Mouse (Mus musculus) stomach, embryonic 16.5 days (tissue): ENCODE data around the gene Luc7l3. TPM values are rescaled to one million over a fixed set of nuclear protein-coding genes. Genes with fewer than 3 reads are reported as not detected.

Experiments used
- ATAC-seq: fragments of 200-750 bp; cut with Nextera tagmentation; 2 replicates; pipeline ENCODE4 v1.8.0; 2017; ENCODE audit warnings: moderate number of reproducible peaks, moderate TSS enrichment; ENCODE audit not compliant: insufficient read depth, low FRiP score
- H3K27ac ChIP-seq: fragments of 300-500 bp; sonication (generic); 2 replicates; pipeline ENCODE4 v1.5.1; 2014; ENCODE audit warnings: low read length
- H3K27me3 ChIP-seq: fragments of 300-500 bp; sonication (generic); 2 replicates; pipeline ENCODE4 v1.6.1; 2014; ENCODE audit warnings: low read length, control low read depth, mixed read lengths; ENCODE audit not compliant: control insufficient read depth, insufficient read depth
- H3K36me3 ChIP-seq: fragments of 300-500 bp; sonication (generic); 2 replicates; pipeline ENCODE4 v1.6.1; 2014; ENCODE audit warnings: low read length; ENCODE audit not compliant: control insufficient read depth, insufficient read depth
- H3K4me1 ChIP-seq: fragments of 300-500 bp; sonication (generic); 2 replicates; pipeline ENCODE4 v1.6.1; 2014; ENCODE audit warnings: low read length, control low read depth, mixed read lengths; ENCODE audit not compliant: control insufficient read depth, insufficient read depth
- H3K4me2 ChIP-seq: fragments of 300-500 bp; sonication (generic); 2 replicates; pipeline ENCODE4 v1.6.1; 2014; ENCODE audit warnings: low read depth, low read length, mixed read lengths
- H3K4me3 ChIP-seq: fragments of 300-500 bp; sonication (generic); replicated peaks from 2 replicates; pipeline ENCODE4 v1.5.1; 2014; ENCODE audit warnings: mild to moderate bottlenecking, low read length
- H3K9ac ChIP-seq: fragments of 300-500 bp; sonication (generic); 2 replicates; pipeline ENCODE4 v1.6.1; 2014; ENCODE audit warnings: low read length
- H3K9me3 ChIP-seq: fragments of 300-500 bp; sonication (generic); replicated peaks from 2 replicates; pipeline ENCODE4 v1.6.1; 2016; ENCODE audit warnings: low read length, control low read depth; ENCODE audit not compliant: control insufficient read depth
- WGBS: fragments of 180-500 bp; shearing (Covaris S2); extraction: QIAGEN DNeasy Blood & Tissue Kit; methylation state at CpG from one replicate; pipeline ENCODE4 v1.1.7; 2014; 5-methylcytosine and 5-hydroxymethylcytosine counted together
- polyA plus RNA-seq: library from polyadenylated mRNA; unstranded; fragments of >200 nt; fragmentation: Nextera tagmentation; extraction: Ambion mirVana; gene quantifications from 2 replicates; pipeline ENCODE4 v1.2.1, GENCODE M21; 2015

Gene Luc7l3
- polyA plus RNA-seq, result 96.7 and 112 TPM in 2 replicates

GRCm38 (mm10) chr11:94321931-94322400 is at the start of gene Luc7l3:
Gene Luc7l3 (minus strand): TSS chr11:94321988.
- no peaks in the 10 kb centered on the region for H3K27me3 ChIP-seq
- peak within 1 kb of the TSS; percentile 98 for H3K27ac ChIP-seq
- peak; percentile 97 for ATAC-seq
- peak within 1 kb of the TSS; percentile 100 for H3K9ac ChIP-seq
- H3K9me3 ChIP-seq, result no peaks in the 10 kb centered on the region
- H3K4me1 ChIP-seq, result peaks cover 33% of the 10 kb centered on the region
- no peaks in the 10 kb centered on the region for H3K36me3 ChIP-seq
- under 1% methylated on average over 36 of the region's 36 CpGs for WGBS
- peak within 1 kb of the TSS; percentile 97 for H3K4me3 ChIP-seq
- peak within 1 kb of the TSS; percentile 82 for H3K4me2 ChIP-seq

GRCm38 (mm10) chr11:94370809-94371208 is 49.0 kb upstream of the Luc7l3 start:
- H3K36me3 ChIP-seq, result no peaks in the 10 kb centered on the region; the same call in 1 of the 2 replicates
- WGBS, result 12% methylated on average over 5 of the region's 5 CpGs
- no peak overlapping the region for H3K9ac ChIP-seq
- H3K27me3 ChIP-seq, result no peaks in the 10 kb centered on the region
- peaks cover 11% of the 10 kb centered on the region for H3K4me1 ChIP-seq
- H3K4me2 ChIP-seq, result no peak overlapping the region
- H3K27ac ChIP-seq, result peak overlapping the region; percentile 59; the same call in 1 of the 2 replicates
- H3K9me3 ChIP-seq, result 0 out of 2 replicates have a peak, but pooled peaks cover 3% of the 10 kb centered on the region
- ATAC-seq, result peak; percentile 77
- H3K4me3 ChIP-seq, result no peak overlapping the region

- no peak for ATAC-seq
- Histone ChIP-seq H3K4me1 (peaks cover 13% of the 10 kb centered on the region), H3K27me3 (no peaks in the 10 kb centered on the region), H3K9ac (no peak overlapping the region), H3K4me2 (no peak overlapping the region), H3K9me3 (0 out of 2 replicates have a peak, but pooled peaks cover 3% of the 10 kb centered on the region), H3K36me3 (no peaks in the 10 kb centered on the region; the same call in 1 of the 2 replicates), H3K27ac (peak overlapping the region; percentile 59; the same call in 1 of the 2 replicates), H3K4me3 (no peak overlapping the region)
- WGBS, result 68% methylated on average over 6 of the region's 6 CpGs
These were observed 48.2 kb upstream of the Luc7l3 start for GRCm38 (mm10) chr11:94369981-94370380.

GRCm38 (mm10) chr11:94365340-94365739 is 43.6 kb upstream of the Luc7l3 start:
- ATAC-seq, result peak; percentile 51; the same call in 1 of the 2 replicates
- H3K9ac ChIP-seq, result no peak overlapping the region
- no peak overlapping the region for H3K27ac ChIP-seq
- no peak overlapping the region for H3K4me2 ChIP-seq
- H3K36me3 ChIP-seq, result no peaks in the 10 kb centered on the region; the same call in 1 of the 2 replicates
- 0 out of 2 replicates have a peak, but pooled peaks cover 3% of the 10 kb centered on the region for H3K9me3 ChIP-seq
- H3K4me1 ChIP-seq, result peaks cover 8% of the 10 kb centered on the region
- no peak overlapping the region for H3K4me3 ChIP-seq
- 42% methylated on average over 3 of the region's 3 CpGs for WGBS
- no peaks in the 10 kb centered on the region for H3K27me3 ChIP-seq

GRCm38 (mm10) chr11:94363690-94364089 is 41.9 kb upstream of the Luc7l3 start:
- Histone ChIP-seq H3K36me3 (no peaks in the 10 kb centered on the region; the same call in 1 of the 2 replicates), H3K4me2 (no peak overlapping the region), H3K27me3 (no peaks in the 10 kb centered on the region), H3K4me1 (peaks cover 8% of the 10 kb centered on the region; the same call in 1 of the 2 replicates), H3K9me3 (0 out of 2 replicates have a peak, but pooled peaks cover 3% of the 10 kb centered on the region), H3K9ac (no peak overlapping the region), H3K4me3 (no peak overlapping the region), H3K27ac (peak overlapping the region; percentile 60; the same call in 1 of the 2 replicates)
- ATAC-seq, result peak; percentile 29; the same call in 1 of the 2 replicates
- 62% methylated on average over 7 of the region's 7 CpGs for WGBS

GRCm38 (mm10) chr11:94362101-94362500 is 40.3 kb upstream of the Luc7l3 start:
- no peak overlapping the region for H3K9ac ChIP-seq
- no peak for ATAC-seq
- H3K9me3 ChIP-seq, result 0 out of 2 replicates have a peak, but pooled peaks cover 3% of the 10 kb centered on the region
- WGBS, result 94% methylated on average over 5 of the region's 5 CpGs
- no peak overlapping the region for H3K4me2 ChIP-seq
- H3K4me3 ChIP-seq, result no peak overlapping the region
- no peaks in the 10 kb centered on the region; the same call in 1 of the 2 replicates for H3K36me3 ChIP-seq
- H3K27me3 ChIP-seq, result no peaks in the 10 kb centered on the region
- peaks cover 8% of the 10 kb centered on the region; the same call in 1 of the 2 replicates for H3K4me1 ChIP-seq
- no peak overlapping the region for H3K27ac ChIP-seq

GRCm38 (mm10) chr11:94361166-94361870 is 39.5 kb upstream of the Luc7l3 start:
- H3K27me3 ChIP-seq, result no peaks in the 10 kb centered on the region
- no peak for ATAC-seq
- no peak overlapping the region for H3K4me2 ChIP-seq
- H3K36me3 ChIP-seq, result no peaks in the 10 kb centered on the region; the same call in 1 of the 2 replicates
- H3K9ac ChIP-seq, result no peak overlapping the region
- 0 out of 2 replicates have a peak, but pooled peaks cover 3% of the 10 kb centered on the region for H3K9me3 ChIP-seq
- no peak overlapping the region for H3K4me3 ChIP-seq
- WGBS, result 94% methylated on average over 14 of the region's 14 CpGs
- H3K4me1 ChIP-seq, result peaks cover 8% of the 10 kb centered on the region; the same call in 1 of the 2 replicates
- no peak overlapping the region for H3K27ac ChIP-seq

- Histone ChIP-seq H3K9me3 (no peaks in the 10 kb centered on the region), H3K4me2 (no peak overlapping the region), H3K27ac (no peak overlapping the region), H3K36me3 (no peaks in the 10 kb centered on the region), H3K9ac (no peak overlapping the region), H3K27me3 (no peaks in the 10 kb centered on the region), H3K4me3 (no peak overlapping the region), H3K4me1 (no peaks in the 10 kb centered on the region)
- WGBS, result 92% methylated on average over 12 of the region's 12 CpGs
- ATAC-seq, result no peak
These were observed 37.4 kb upstream of the Luc7l3 start for GRCm38 (mm10) chr11:94359168-94359567.
